Mouse (Mus musculus) liver, embryonic 16.5 days (tissue): ENCODE data around the gene Nwd2. TPM values are rescaled to one million over a fixed set of nuclear protein-coding genes. Genes with fewer than 3 reads are reported as not detected.
A peak's percentile ranks its signal among the peaks of the same experiment; 100 is the strongest.

Experiments used
- ATAC-seq: fragments of 200-750 bp; cut with Nextera tagmentation; 2 replicates; pipeline ENCODE4 v1.8.0; 2017; ENCODE audit warnings: low read depth, mild to moderate bottlenecking, moderate number of reproducible peaks, moderate library complexity
- H3K27ac ChIP-seq: fragments of 300-500 bp; sonication (generic); 2 replicates; pipeline ENCODE4 v1.5.1; 2014; ENCODE audit warnings: mild to moderate bottlenecking, low read length
- H3K27me3 ChIP-seq: fragments of 300-500 bp; sonication (generic); 2 replicates; pipeline ENCODE4 v1.6.1; 2014; ENCODE audit warnings: low read depth, low read length, mixed read lengths; ENCODE audit not compliant: control insufficient read depth, insufficient read depth
- H3K36me3 ChIP-seq: fragments of 300-500 bp; sonication (generic); 2 replicates; pipeline ENCODE4 v1.6.1; 2014; ENCODE audit warnings: mild to moderate bottlenecking; ENCODE audit not compliant: control insufficient read depth, insufficient read depth
- H3K4me1 ChIP-seq: fragments of 300-500 bp; sonication (generic); 2 replicates; pipeline ENCODE4 v1.6.1; 2014; ENCODE audit warnings: low read depth, low read length, mixed read lengths; ENCODE audit not compliant: control insufficient read depth
- H3K4me2 ChIP-seq: fragments of 300-500 bp; sonication (generic); 2 replicates; pipeline ENCODE4 v1.6.1; 2014; ENCODE audit warnings: low read depth, low read length, mixed read lengths
- H3K4me3 ChIP-seq: fragments of 300-500 bp; sonication (generic); 2 replicates; pipeline ENCODE4 v1.5.1; 2014; ENCODE audit warnings: low read depth, mild to moderate bottlenecking, low read length
- H3K9ac ChIP-seq: fragments of 300-500 bp; sonication (generic); 2 replicates; pipeline ENCODE4 v1.6.1; 2014; ENCODE audit warnings: low read depth, low read length
- H3K9me3 ChIP-seq: fragments of 300-500 bp; sonication (generic); replicated peaks from 2 replicates; pipeline ENCODE4 v1.6.1; 2016; ENCODE audit warnings: low read length; ENCODE audit not compliant: control insufficient read depth
- WGBS: fragments of 180-500 bp; shearing (Covaris S2); extraction: QIAGEN DNeasy Blood & Tissue Kit; methylation state at CpG from one replicate; pipeline ENCODE4 v1.1.7; 2014; ENCODE audit not compliant: insufficient replicate concordance; 5-methylcytosine and 5-hydroxymethylcytosine counted together
- polyA plus RNA-seq: library from polyadenylated mRNA; unstranded; fragments of >200 nt; fragmentation: Nextera tagmentation; extraction: Ambion mirVana; gene quantifications from 2 replicates; pipeline ENCODE4 v1.2.1, GENCODE M21; 2015

Gene Nwd2
- polyA plus RNA-seq, 1 experiment from 2014 or later: 0.04 TPM

DNA sequence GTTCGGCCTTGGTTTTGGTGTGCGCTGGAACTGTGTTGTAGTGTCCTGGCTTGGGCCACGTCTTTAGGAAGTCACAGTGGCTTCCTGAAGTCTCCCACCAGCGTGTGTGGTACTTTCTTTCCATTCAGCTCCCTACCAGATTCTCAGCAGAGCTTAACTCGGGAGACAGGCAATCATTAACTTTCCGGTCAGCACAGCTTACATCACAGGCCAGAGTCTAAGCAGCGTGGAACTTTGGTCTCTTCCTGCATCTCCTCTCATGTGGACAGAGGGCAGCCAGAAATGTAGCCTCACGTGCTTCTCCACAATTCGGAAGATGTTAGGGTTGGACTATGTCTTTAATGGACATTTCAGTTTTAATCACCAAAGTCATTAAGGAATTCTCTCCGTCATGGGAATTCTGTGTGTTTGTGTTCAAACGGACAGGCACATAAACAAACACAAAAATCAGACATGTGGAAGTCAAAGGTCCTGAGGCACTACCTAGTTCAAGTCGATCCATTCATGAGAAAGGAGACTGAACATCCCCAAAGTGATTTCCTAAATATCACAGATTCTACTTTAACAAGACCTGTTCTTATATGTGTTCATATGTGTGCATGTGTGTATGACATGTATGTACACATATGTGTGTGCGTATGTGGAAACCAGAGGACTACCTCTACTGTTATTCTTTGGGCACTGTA, 198.8 kb downstream of the Nwd2 start:
- Histone ChIP-seq H3K9me3 (no peaks in the 10 kb centered on the region), H3K9ac (no peak overlapping the region), H3K27ac (peak overlapping the region; percentile 83), H3K4me1 (no peaks in the 10 kb centered on the region), H3K36me3 (no peaks in the 10 kb centered on the region), H3K4me2 (peak overlapping the region; percentile 23; the same call in 1 of the 2 replicates), H3K4me3 (no peak overlapping the region), H3K27me3 (no peaks in the 10 kb centered on the region)
- WGBS: 65% methylated on average over 13 of the region's 13 CpGs
- ATAC-seq: peak; percentile 99

DNA sequence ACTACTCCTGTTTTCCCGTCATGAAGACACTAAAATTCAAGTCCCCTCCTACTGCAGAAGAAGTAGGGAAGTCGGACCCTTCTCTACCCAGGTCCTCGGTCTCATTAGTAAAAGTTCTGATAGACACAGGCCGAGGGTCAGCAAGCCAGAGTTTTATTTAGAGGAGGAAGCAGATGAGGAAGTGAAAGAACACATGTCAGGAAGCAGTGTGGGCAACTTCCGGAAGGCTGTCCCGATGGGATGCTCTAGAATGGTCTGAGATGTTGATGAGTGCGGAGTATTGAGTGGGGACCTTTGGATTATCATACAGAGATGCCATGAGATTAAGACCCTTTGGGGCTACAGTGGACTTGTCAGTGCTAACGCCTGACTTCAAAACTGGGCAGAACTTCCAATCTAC, 210.0 kb downstream of the Nwd2 start:
- Histone ChIP-seq H3K4me1 (no peaks in the 10 kb centered on the region), H3K9ac (no peak overlapping the region), H3K9me3 (no peaks in the 10 kb centered on the region), H3K4me2 (no peak overlapping the region), H3K27me3 (no peaks in the 10 kb centered on the region), H3K36me3 (no peaks in the 10 kb centered on the region), H3K27ac (no peak overlapping the region), H3K4me3 (no peak overlapping the region)
- ATAC-seq: no peak
- WGBS: 32% methylated on average over 8 of the region's 8 CpGs

Other genes with a start within 250 kb of the Nwd2 start
- 22.7 and 25.6 TPM in 2 replicates for gene 0610040J01Rik, start 163.3 kb downstream of the Nwd2 start, polyA plus RNA-seq